In the genomic region with DNA sequence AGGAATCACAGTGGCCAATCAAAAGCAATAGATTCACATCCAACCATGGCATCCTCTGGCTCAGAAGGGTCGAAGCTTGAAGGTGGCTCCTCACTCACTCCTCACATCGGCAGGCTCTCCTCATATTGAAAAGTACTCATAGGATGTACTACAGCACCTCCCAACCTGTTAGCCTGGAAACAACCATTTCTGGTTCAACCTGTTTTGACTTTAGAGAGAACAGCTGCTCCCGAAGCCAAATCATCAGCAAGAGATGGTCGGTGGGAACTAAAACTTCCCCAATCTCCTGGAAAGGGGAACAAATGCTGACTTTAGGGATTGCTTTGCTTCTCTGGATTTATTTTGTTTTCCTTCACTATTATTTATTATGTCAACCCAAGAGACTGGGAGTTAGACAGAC, we compare ENCODE assay signal across 26 mouse cellular contexts. TPM values are rescaled to one million over a fixed set of nuclear protein-coding genes. Genes with fewer than 3 reads are reported as not detected.
A peak's percentile ranks its signal among the peaks of the same experiment; 100 is the strongest.
DNase-seq lines count a peak whose midpoint lies in the region; ATAC-seq lines count a peak whose summit lies in the region.
"Had no signal": no experiment of that assay in that cellular context is flagged by ENCODE, and none has a peak within 500 bp of the region (broad histone marks: within the 10 kb centered on the region; RNA-seq: fewer than 3 reads in every experiment).

No protein-coding gene starts in this region.

- no peak overlapping the region for H3K4me3 ChIP-seq in embryonic facial prominence, embryonic 11.5 days (ENCODE audit: low read depth, low read length)
- H3K4me3 ChIP-seq in embryonic facial prominence, embryonic 10.5 days, result no peak overlapping the region
- H3K4me3 ChIP-seq in kidney, embryonic 16.5 days (ENCODE audit: low read length), result no peak overlapping the region
- H3K4me3 ChIP-seq in embryonic facial prominence, embryonic 13.5 days, result no peak overlapping the region
- no peak overlapping the region for H3K4me3 ChIP-seq in limb, embryonic 13.5 days
- H3K4me3 ChIP-seq: left cerebral cortex, adult 2 months; liver, embryonic 12.5 days; megakaryocyte, embryonic 14.5 days; midbrain, embryonic 15.5 days; neural tube, embryonic 13.5 days had no signal

- H3K9ac ChIP-seq in embryonic facial prominence, embryonic 11.5 days (replicated peaks; ENCODE audit: low read length), result no peak overlapping the region
- no peak overlapping the region for H3K9ac ChIP-seq in kidney, embryonic 16.5 days (replicated peaks; ENCODE audit: low read length)
- no peak overlapping the region for H3K9ac ChIP-seq in embryonic facial prominence, embryonic 13.5 days
- H3K9ac ChIP-seq in limb, embryonic 13.5 days, result no peak overlapping the region
- H3K9ac ChIP-seq: hindbrain, embryonic 14.5 days; liver, embryonic 12.5 days; midbrain, embryonic 15.5 days; neural tube, embryonic 13.5 days had no signal

- no peak overlapping the region for H3K27ac ChIP-seq in embryonic facial prominence, embryonic 11.5 days (replicated peaks; ENCODE audit: low read depth, low read length)
- no peak overlapping the region for H3K27ac ChIP-seq in embryonic facial prominence, embryonic 10.5 days (replicated peaks)
- H3K27ac ChIP-seq in kidney, embryonic 16.5 days (ENCODE audit: low read length), result no peak overlapping the region
- H3K27ac ChIP-seq in embryonic facial prominence, embryonic 13.5 days, result peak overlapping the region; percentile 49
- H3K27ac ChIP-seq in limb, embryonic 13.5 days, result peak overlapping the region; percentile 22; the same call in 1 of the 2 replicates
- H3K27ac ChIP-seq: hindbrain, embryonic 14.5 days; kidney, postnatal 0 days; left cerebral cortex, adult 2 months; liver, embryonic 12.5 days; midbrain, embryonic 15.5 days; neural tube, embryonic 13.5 days had no signal

- DNase-seq in embryonic facial prominence, embryonic 11.5 days (ENCODE audit: low spot score), result peak; percentile 62
- no peak for DNase-seq in embryonic facial prominence, embryonic 10.5 days (ENCODE audit: low spot score)
- no peak for DNase-seq in kidney, postnatal 4 days
- DNase-seq in cerebellum, adult 18-20 months, result no peak
- DNase-seq: adrenal gland, postnatal 10 days; cerebellum, adult 9-10 months; gastrocnemius, postnatal 10 days; heart, postnatal 4 days; kidney, adult 18-20 months; lung, adult 18-20 months; retina, postnatal 1 day; right cerebral cortex, postnatal 25 days; spleen, adult 18-20 months; thymus, adult 18-20 months; thymus, postnatal 36 days had no signal

- H3K9me3 ChIP-seq in embryonic facial prominence, embryonic 11.5 days (replicated peaks; ENCODE audit: control insufficient read depth, low read length), result no peaks in the 10 kb centered on the region
- H3K9me3 ChIP-seq in embryonic facial prominence, embryonic 10.5 days, result no peaks in the 10 kb centered on the region
- no peaks in the 10 kb centered on the region for H3K9me3 ChIP-seq in kidney, embryonic 16.5 days (ENCODE audit: low read length)
- H3K9me3 ChIP-seq in embryonic facial prominence, embryonic 13.5 days, result 0 out of 2 replicates have a peak, but pooled peaks cover 3% of the 10 kb centered on the region
- H3K9me3 ChIP-seq in limb, embryonic 13.5 days, result no peaks in the 10 kb centered on the region
- H3K9me3 ChIP-seq: liver, embryonic 12.5 days; megakaryocyte, embryonic 14.5 days; midbrain, embryonic 15.5 days had no signal

- no peaks in the 10 kb centered on the region for H3K36me3 ChIP-seq in embryonic facial prominence, embryonic 11.5 days (replicated peaks; ENCODE audit: control insufficient read depth, insufficient read depth, low read depth, low read length)
- no peaks in the 10 kb centered on the region for H3K36me3 ChIP-seq in embryonic facial prominence, embryonic 10.5 days (replicated peaks)
- H3K36me3 ChIP-seq in kidney, embryonic 16.5 days (ENCODE audit: insufficient read depth, low read length), result no peaks in the 10 kb centered on the region
- no peaks in the 10 kb centered on the region for H3K36me3 ChIP-seq in embryonic facial prominence, embryonic 13.5 days
- no peaks in the 10 kb centered on the region for H3K36me3 ChIP-seq in limb, embryonic 13.5 days
- H3K36me3 ChIP-seq: liver, embryonic 12.5 days; midbrain, embryonic 15.5 days; neural tube, embryonic 13.5 days had no signal

- no peaks in the 10 kb centered on the region for H3K4me1 ChIP-seq in embryonic facial prominence, embryonic 11.5 days (ENCODE audit: control insufficient read depth, insufficient read depth, low read length)
- peaks cover 18% of the 10 kb centered on the region for H3K4me1 ChIP-seq in embryonic facial prominence, embryonic 10.5 days
- H3K4me1 ChIP-seq in kidney, embryonic 16.5 days (ENCODE audit: insufficient read depth, low read length), result peaks cover 8% of the 10 kb centered on the region
- peaks cover 7% of the 10 kb centered on the region for H3K4me1 ChIP-seq in embryonic facial prominence, embryonic 13.5 days
- peaks cover 7% of the 10 kb centered on the region for H3K4me1 ChIP-seq in limb, embryonic 13.5 days

- H3K4me2 ChIP-seq in embryonic facial prominence, embryonic 11.5 days (ENCODE audit: low read depth, low read length), result no peak overlapping the region
- H3K4me2 ChIP-seq in kidney, embryonic 16.5 days (replicated peaks; ENCODE audit: low read depth, low read length), result peak overlapping the region; percentile 12; the same call in 1 of the 2 replicates
- H3K4me2 ChIP-seq in embryonic facial prominence, embryonic 13.5 days, result peak overlapping the region; percentile 40
- no peak overlapping the region for H3K4me2 ChIP-seq in limb, embryonic 13.5 days (replicated peaks)
- H3K4me2 ChIP-seq: liver, embryonic 12.5 days; neural tube, embryonic 13.5 days had no signal

- whole genome bisulfite sequencing in embryonic facial prominence, embryonic 11.5 days, result 76% methylated on average over 4 of the region's 4 CpGs
- 68% methylated on average over 4 of the region's 4 CpGs for WGBS in embryonic facial prominence, embryonic 10.5 days
- 75% methylated on average over 4 of the region's 4 CpGs for WGBS in kidney, embryonic 16.5 days
- WGBS in embryonic facial prominence, embryonic 13.5 days, result 55% methylated on average over 4 of the region's 4 CpGs
- WGBS in limb, embryonic 13.5 days, result 70% methylated on average over 4 of the region's 4 CpGs

- ATAC-seq in embryonic facial prominence, embryonic 11.5 days (replicated peaks; ENCODE audit: insufficient number of reproducible peaks, low FRiP score, low TSS enrichment, low read depth), result no peak
- no peak for ATAC-seq in kidney, embryonic 16.5 days (ENCODE audit: low FRiP score, low TSS enrichment)
- no peak for ATAC-seq in embryonic facial prominence, embryonic 13.5 days (ENCODE audit: insufficient number of reproducible peaks, insufficient read depth, low FRiP score, low TSS enrichment, low read depth)
- ATAC-seq in limb, embryonic 13.5 days (ENCODE audit: low FRiP score, low read depth), result no peak
- ATAC-seq in cerebellum, adult (ENCODE audit: insufficient number of reproducible peaks, low FRiP score, low TSS enrichment), result no peak
- ATAC-seq: liver, embryonic 12.5 days; midbrain, embryonic 15.5 days had no signal

- no peaks in the 10 kb centered on the region for H3K27me3 ChIP-seq in embryonic facial prominence, embryonic 11.5 days (ENCODE audit: control insufficient read depth, insufficient read depth, low read length)
- H3K27me3 ChIP-seq in embryonic facial prominence, embryonic 10.5 days (replicated peaks; ENCODE audit: low read depth, poor library complexity, severe bottlenecking), result no peaks in the 10 kb centered on the region; the same call in 1 of the 2 replicates
- H3K27me3 ChIP-seq in kidney, embryonic 16.5 days (ENCODE audit: insufficient read depth, low read length), result no peaks in the 10 kb centered on the region
- H3K27me3 ChIP-seq in embryonic facial prominence, embryonic 13.5 days, result no peaks in the 10 kb centered on the region
- no peaks in the 10 kb centered on the region for H3K27me3 ChIP-seq in limb, embryonic 13.5 days
- H3K27me3 ChIP-seq: megakaryocyte, embryonic 14.5 days; midbrain, embryonic 15.5 days; neural tube, embryonic 13.5 days had no signal

RNA-seq across cellular contexts. Expression of a gene that starts 5.6 kb away (rescaled TPM):
- 24.2 and 26.2 TPM in 2 replicates for polyA plus RNA-seq in embryonic facial prominence, embryonic 11.5 days (2014; fragmentation: Nextera tagmentation; extraction: Ambion mirVana)
- 22.2 and 26.5 TPM in 2 replicates for polyA plus RNA-seq in embryonic facial prominence, embryonic 10.5 days (2016; fragmentation: Nextera tagmentation; extraction: Ambion mirVana)
- 29.2 and 33.5 TPM in 2 replicates for polyA plus RNA-seq in kidney, embryonic 16.5 days (2015; fragmentation: Nextera tagmentation; extraction: Ambion mirVana)
- 29.5 and 31.8 TPM in 2 replicates for polyA plus RNA-seq in embryonic facial prominence, embryonic 13.5 days (2015; fragmentation: Nextera tagmentation; extraction: Ambion mirVana)
- polyA plus RNA-seq in limb, embryonic 13.5 days (2015; fragmentation: Nextera tagmentation; extraction: Ambion mirVana), result 31.5 and 34.2 TPM in 2 replicates

RNA-seq across cellular contexts. Expression of a gene that starts 39.0 kb away (rescaled TPM):
- 59.6 and 60.2 TPM in 2 replicates for polyA plus RNA-seq in embryonic facial prominence, embryonic 11.5 days (2014; fragmentation: Nextera tagmentation; extraction: Ambion mirVana)
- polyA plus RNA-seq in embryonic facial prominence, embryonic 10.5 days (2016; fragmentation: Nextera tagmentation; extraction: Ambion mirVana), result 41.3 and 44.7 TPM in 2 replicates
- polyA plus RNA-seq in kidney, embryonic 16.5 days (2015; fragmentation: Nextera tagmentation; extraction: Ambion mirVana), result 24.6 and 30.1 TPM in 2 replicates
- 35.3 and 45.7 TPM in 2 replicates for polyA plus RNA-seq in embryonic facial prominence, embryonic 13.5 days (2015; fragmentation: Nextera tagmentation; extraction: Ambion mirVana)
- 34.3 and 37.8 TPM in 2 replicates for polyA plus RNA-seq in limb, embryonic 13.5 days (2015; fragmentation: Nextera tagmentation; extraction: Ambion mirVana)

Comparison
In these comparisons a context has a peak if more than half of its experiments do, and no peak if none do; other contexts are left out.
1. H3K27ac ChIP-seq: peak in embryonic facial prominence, embryonic 13.5 days (single experiment) and limb, embryonic 13.5 days (single experiment); none in embryonic facial prominence, embryonic 11.5 days (single experiment), embryonic facial prominence, embryonic 10.5 days (single experiment) and kidney, embryonic 16.5 days (single experiment).
2. H3K4me2 ChIP-seq: peak in kidney, embryonic 16.5 days (single experiment) and embryonic facial prominence, embryonic 13.5 days (single experiment); none in embryonic facial prominence, embryonic 11.5 days (single experiment) and limb, embryonic 13.5 days (single experiment).